Mouse (Mus musculus): Measurements from ENCODE around the gene Palm2.

DNA sequence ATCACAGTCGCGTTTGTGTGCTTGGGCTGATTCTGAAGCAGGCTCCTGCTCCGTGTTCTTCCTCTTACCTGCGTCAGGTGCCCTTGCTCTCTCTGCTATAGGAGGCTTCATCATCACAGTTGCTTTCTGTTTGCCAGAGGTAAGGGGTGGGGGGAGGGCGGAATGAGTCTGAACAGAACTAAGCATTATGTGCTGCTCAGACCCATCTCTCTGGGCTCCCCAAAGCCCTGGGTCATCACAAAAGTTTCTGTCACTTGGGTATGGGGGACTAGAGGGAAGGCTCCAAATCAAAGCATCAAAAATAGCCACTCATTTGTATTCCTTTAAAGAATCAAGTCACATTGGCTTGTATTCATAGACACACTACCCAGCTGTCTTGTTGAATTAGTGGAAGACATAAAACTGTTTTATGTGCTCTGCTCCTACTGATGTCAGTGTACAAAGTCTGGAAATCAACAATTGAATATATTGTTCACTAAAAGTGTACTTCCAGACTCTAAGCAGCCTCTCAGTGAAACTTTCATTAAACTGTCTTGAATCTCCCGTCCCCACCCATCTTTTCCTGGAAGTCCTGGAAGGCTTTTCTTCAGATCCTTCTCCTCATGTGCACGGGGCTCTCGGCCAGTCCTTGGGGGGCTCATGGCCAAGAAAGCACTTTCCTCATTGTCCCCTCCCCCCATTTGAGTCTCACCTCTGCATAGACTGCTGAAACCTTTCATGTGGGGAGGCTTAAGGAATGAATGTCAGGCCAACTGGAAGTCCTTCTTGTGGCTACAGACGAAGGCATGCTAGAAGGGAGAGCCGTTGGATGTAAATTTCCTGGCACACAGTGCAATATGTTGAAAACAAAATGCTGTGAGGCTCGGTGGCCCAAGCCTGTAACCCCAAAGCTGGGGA is 269.8 kb downstream of the Palm2 start:
- no peak for TF ChIP-seq GATA1 (IDR thresholded peaks at IDR 0.05; ENCODE audit: borderline replicate concordance, low read length)
- TF ChIP-seq FLI1 (IDR thresholded peaks at IDR 0.05; ENCODE audit: low read length): no peak
